Mouse (Mus musculus) myocyte (in vitro differentiated cells): ENCODE data around the gene Pou5f1.

Experiments used
- CEBPB ChIP-seq: IDR thresholded peaks from 2 replicates; pipeline ENCODE4 v1.6.1; 2011; ENCODE audit warnings: mild to moderate bottlenecking, moderate library complexity; ENCODE audit not compliant: poor library complexity, insufficient read depth, severe bottlenecking
- E2F4 ChIP-seq: IDR thresholded peaks from one replicate; pipeline ENCODE4 v1.6.1; 2011; ENCODE audit warnings: mild to moderate bottlenecking, control low read depth, moderate library complexity; ENCODE audit not compliant: insufficient read depth
- MAX ChIP-seq: IDR thresholded peaks from one replicate; pipeline ENCODE4 v1.6.1; 2011; ENCODE audit warnings: low read depth, mild to moderate bottlenecking, control low read depth
- MYOD1 ChIP-seq, 3 experiments: IDR thresholded peaks; one replicate each; pipeline ENCODE4 v1.6.1; 2011; ENCODE audit warnings: control low read depth in 2 of 3, low read depth in 2 of 3, mild to moderate bottlenecking in 2 of 3, moderate library complexity in 1 of 3; ENCODE audit not compliant: insufficient read length in 2 of 3, control insufficient read depth in 1 of 3
- MYOG ChIP-seq, 3 experiments: IDR thresholded peaks; one replicate each; pipeline ENCODE4 v1.6.1; 2011; ENCODE audit warnings: control low read depth in 2 of 3, low read depth in 2 of 3, mild to moderate bottlenecking in 2 of 3; ENCODE audit not compliant: insufficient read length in 2 of 3, control insufficient read depth in 1 of 3, insufficient read depth in 1 of 3
- POLR2A ChIP-seq: IDR thresholded peaks from one replicate; pipeline ENCODE4 v1.6.1; 2011; ENCODE audit warnings: low read depth, mild to moderate bottlenecking, control low read depth, moderate library complexity; ENCODE audit not compliant: insufficient read length
- POLR2AphosphoS2 ChIP-seq: IDR thresholded peaks from one replicate; pipeline ENCODE4 v1.6.1; 2011; ENCODE audit warnings: low read depth, control low read depth; ENCODE audit not compliant: insufficient read length
- TCF12 ChIP-seq: IDR thresholded peaks from one replicate; pipeline ENCODE4 v1.6.1; 2011; ENCODE audit warnings: mild to moderate bottlenecking, control low read depth; ENCODE audit not compliant: poor library complexity, insufficient read depth, severe bottlenecking
- TCF3 ChIP-seq: IDR thresholded peaks from one replicate; pipeline ENCODE4 v1.6.1; 2011; ENCODE audit warnings: low read depth, control low read depth; ENCODE audit not compliant: insufficient read length
- USF1 ChIP-seq: IDR thresholded peaks from one replicate; pipeline ENCODE4 v1.6.1; 2011; ENCODE audit warnings: low read depth, mild to moderate bottlenecking, control low read depth, moderate library complexity

DNA sequence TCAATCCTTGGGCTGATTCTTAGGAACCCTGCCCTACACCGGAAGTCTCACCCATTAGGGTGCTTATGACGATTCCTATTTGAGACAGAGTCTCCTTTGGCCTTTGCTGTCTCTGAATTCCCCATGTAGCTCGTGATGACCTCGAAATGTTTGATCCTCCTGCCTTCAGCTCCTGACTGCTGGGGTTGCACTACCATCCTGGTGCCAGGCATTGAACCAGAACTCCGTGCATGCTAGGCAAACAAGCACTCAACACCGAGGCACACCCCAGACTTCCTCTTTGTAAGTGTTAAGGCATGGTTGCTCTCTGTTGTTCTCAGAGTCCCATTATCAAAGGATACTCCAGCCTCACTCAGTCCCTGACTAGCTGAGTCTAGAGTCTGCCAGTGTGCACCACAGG is 38.2 kb downstream of the Pou5f1 start:
- TF ChIP-seq MYOG (IDR thresholded peaks at IDR 0.05; ENCODE audit: control insufficient read depth in 1 of 3, insufficient read depth in 1 of 3, insufficient read length in 2 of 3, low read depth in 2 of 3), result no peak
- TF ChIP-seq CEBPB, result no peak
- TF ChIP-seq TCF12, result no peak
- TF ChIP-seq POLR2A, result no peak
- no peak for TF ChIP-seq MAX
- TF ChIP-seq E2F4, result no peak
- no peak for TF ChIP-seq USF1
- TF ChIP-seq MYOD1 (IDR thresholded peaks at IDR 0.05; ENCODE audit: control insufficient read depth in 1 of 3, insufficient read length in 2 of 3, low read depth in 2 of 3), result no peak
- TF ChIP-seq POLR2AphosphoS2, result no peak
- TF ChIP-seq TCF3, result no peak
